Mouse (Mus musculus): ENCODE results near the gene Wdr90.

Gene Wdr90

DNA sequence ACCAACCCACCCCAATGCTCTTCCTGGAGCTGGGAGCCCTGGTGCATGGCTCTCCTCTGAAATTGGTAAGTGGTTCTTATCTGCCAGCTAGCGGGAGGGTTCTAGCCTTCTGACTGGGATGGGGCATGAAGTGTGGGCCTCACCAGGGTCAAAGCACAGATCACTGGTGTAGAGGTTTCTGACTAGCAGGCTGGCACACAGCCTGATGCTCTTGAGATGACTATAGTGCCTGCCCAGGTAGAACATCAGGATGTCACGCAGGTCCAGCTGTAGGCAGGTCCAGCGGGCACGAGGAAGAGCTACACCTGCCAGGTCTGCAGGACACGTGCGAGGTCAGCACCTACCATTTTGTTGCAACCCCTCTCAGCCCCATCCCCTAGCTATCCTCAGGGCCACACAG, 1.1 kb downstream of the Wdr90 start:
- DNase-seq (ENCODE audit: low spot score in 2 of 2): no peak

DNA sequence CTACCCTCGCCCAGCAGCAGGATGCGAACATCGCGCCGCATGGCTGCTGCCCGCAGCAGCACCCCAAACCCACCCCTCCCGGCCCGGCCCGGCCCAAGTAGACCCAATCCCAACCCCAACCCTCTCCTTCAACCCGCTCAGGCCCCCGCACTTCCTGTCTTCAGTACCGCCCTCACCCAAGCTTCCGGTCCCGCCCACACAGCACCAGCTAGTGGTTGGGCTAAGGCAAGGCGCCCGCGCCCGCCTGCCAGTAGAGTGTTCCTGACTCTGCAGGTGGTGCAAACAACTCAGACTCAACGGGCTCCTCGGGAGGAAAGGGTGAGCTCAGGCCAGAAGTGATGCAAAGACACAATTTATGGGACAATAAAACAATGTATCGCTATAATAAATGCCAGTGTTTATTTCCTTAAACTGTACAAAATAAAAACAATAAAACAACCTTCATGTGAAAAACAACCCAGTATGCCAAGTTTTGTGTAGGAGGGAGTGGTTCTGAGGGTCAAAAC, 16.9 kb downstream of the Wdr90 start, which contains the start of gene Rhot2:
TSS of gene Rhot2 (minus strand) at position 456 of the 506 bp plus-strand sequence.
- DNase-seq (ENCODE audit: low spot score in 2 of 2): peak; percentile 96

DNA sequence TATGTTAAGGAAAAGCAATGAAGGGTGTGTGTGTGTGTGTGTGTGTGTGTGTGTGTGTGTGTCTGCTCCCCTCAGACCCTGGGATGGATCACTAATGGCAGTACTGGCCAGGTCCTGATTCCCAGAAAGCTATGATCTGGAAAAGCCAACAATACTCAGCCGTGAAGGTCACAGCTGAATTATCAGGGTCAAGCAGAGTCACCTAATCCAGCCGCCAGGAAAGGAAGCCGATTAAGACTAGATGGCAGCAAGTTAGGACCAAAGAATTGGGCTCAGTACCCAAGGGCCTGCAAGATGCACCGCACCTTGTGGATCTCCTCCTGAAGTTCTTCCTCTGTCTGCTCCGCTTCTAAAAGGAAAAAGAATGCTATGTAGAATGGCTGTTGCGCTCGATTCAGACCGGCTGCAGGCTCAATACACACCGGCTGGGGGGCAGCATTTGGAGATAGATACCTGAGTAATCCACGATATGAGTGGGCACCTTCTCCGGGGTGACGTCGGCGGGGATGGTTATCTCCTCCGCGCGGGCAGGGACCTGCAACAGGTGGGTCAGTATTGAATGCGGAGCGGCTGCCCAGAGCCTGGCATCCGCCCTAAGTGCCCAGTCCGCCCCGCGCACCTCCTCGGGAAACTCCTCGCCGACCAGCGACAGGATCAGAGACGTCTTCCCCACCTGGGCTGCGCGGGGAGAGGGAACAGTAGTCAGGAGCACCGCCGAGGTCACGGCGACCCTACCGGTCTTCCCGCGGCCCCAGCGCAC, 17.5 kb downstream of the Wdr90 start:
- no peak for DNase-seq (ENCODE audit: low spot score in 2 of 2)

DNA sequence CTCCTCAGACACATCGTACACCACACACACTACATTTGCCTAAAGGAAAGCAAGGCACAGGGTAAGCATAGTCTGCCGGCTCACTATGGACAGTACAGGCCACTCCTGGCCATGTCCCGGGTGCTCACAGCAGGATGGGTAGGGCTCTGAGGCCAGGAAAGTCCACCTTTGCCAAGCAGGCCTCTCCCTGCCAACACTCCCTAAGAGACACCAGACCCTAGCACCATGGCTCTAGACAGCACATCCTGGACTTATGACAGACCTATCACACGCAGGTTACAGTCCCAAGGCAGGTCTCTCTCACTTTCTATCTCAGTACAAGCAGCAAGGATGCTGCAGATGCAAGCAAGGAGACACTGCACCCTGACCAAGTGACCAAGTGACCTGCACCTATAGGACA, 18.2 kb downstream of the Wdr90 start:
- DNase-seq (ENCODE audit: low spot score in 2 of 2): no peak

DNA sequence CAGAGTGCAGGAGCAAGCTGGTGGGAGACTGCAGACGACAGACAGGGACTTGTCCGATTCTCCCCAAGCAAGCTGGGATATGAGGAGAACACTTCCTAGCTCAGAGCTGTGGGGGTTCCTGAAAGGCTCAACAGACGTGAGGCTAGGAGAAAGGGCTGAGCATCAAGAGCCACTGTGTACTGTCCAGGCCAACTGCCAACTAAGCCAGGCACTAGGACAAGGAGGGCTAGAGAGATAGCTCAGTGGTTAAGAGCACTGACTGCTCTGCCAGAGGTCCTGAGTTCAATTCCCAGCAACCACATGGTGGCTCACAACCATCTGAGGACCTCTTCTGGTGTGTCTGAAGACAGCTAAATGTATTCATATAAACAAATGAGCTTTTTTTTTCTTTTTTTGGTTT, 18.8 kb downstream of the Wdr90 start:
- no peak for DNase-seq (ENCODE audit: low spot score in 2 of 2)

DNA sequence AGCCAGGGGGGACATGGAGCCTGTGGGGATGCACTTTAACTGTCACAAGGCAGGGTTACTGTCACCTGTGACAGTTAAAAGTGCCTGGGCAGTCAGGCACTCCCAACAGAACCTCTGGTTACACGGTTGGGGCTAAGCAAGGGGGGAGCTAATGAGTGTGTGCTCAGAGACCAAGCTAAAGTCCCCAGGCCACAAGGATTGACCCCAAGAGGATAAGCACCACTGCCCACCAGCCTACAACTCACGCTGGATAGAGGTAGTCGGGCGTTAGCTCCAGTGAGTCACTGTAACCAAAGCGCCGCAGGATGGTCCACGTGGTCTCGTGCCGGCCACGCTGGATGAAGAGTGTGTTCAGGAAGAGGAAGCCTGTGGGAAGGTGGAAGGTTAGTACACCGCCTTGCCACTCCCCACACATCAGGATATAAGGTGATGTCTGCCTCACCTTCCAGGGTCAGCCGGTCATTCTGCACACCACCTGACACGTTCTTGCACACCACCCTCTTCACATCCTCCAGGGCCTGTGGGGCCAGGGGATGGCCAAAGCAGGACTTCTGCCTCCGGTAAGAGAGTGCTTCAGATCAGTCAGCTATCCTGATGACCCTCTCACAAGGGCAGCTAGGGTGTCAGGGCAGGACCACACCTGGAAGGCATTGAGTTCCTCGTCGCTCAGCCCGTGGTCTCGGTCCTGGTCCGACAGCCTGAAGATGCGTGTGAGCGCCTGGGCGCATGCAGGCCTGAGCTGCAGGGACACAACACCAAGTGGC, 20.0 kb downstream of the Wdr90 start, which contains the start of gene Gm20683:
TSS of gene Gm20683 (minus strand) at position 647 of the 764 bp plus-strand sequence.
- DNase-seq (ENCODE audit: low spot score in 2 of 2): no peak

DNA sequence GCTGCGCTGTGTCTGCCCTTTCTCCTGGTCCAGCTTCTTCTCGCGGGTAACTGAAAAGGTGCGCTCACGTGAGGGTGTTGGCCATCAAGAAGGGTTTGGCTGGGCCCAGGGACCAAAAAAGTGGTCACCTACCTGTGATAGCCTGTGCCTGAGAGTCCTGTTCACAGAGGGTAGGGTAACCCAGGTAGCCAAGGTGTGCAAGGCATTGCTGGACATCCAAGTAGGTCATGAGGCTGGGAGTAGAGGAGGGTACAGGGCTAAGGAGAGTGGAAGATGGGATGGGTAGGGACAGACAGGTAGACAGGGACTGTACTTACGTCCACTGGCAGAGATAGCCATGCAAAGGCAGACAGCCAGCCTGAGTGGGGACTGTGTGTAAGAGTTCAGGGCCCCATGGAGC, 20.8 kb downstream of the Wdr90 start:
- no peak for DNase-seq (ENCODE audit: low spot score in 2 of 2)

GRCm38 (mm10) chr17:25839455-25840235, 21.7 kb downstream of the Wdr90 start:
- DNase-seq (ENCODE audit: low spot score in 2 of 2): no peak

- no peak for DNase-seq (ENCODE audit: low spot score in 2 of 2)
These were observed 22.4 kb downstream of the Wdr90 start for GRCm38 (mm10) chr17:25838904-25839303.

GRCm38 (mm10) chr17:25837533-25837932, 23.8 kb downstream of the Wdr90 start:
- no peak for DNase-seq (ENCODE audit: low spot score in 2 of 2)

GRCm38 (mm10) chr17:25837076-25837410, 24.3 kb downstream of the Wdr90 start, which contains the start of gene Rhbdl1:
Rhbdl1 (minus strand) TSS chr17:25837295.
- DNase-seq (ENCODE audit: low spot score in 2 of 2): peak in 1 of 2 experiments; percentile 51

- DNase-seq (ENCODE audit: low spot score in 2 of 2): no peak
These were observed 24.8 kb downstream of the Wdr90 start for GRCm38 (mm10) chr17:25836397-25837075.

GRCm38 (mm10) chr17:25835816-25836215, 25.5 kb downstream of the Wdr90 start:
- DNase-seq (ENCODE audit: low spot score in 2 of 2): no peak

DNA sequence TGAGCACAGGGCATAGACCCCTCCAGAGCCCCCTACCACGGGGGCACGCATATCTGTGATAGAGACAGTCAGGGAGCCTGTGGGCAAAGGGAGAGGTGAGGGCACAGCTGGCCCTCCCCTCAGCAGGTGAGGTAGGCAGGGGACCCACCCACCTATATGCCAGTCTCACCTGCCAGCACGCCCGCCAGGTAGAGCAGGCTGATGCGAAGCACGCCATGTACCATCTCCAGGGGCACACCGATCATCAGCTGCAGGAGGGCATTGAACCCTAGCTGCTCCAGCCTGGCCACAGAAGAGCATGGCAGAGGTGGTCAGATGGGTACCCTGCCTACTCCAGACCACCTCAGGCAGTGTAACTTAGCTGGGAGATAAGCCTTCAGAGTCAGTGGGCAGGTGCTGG, 26.0 kb downstream of the Wdr90 start:
- DNase-seq (ENCODE audit: low spot score in 2 of 2): no peak

DNA sequence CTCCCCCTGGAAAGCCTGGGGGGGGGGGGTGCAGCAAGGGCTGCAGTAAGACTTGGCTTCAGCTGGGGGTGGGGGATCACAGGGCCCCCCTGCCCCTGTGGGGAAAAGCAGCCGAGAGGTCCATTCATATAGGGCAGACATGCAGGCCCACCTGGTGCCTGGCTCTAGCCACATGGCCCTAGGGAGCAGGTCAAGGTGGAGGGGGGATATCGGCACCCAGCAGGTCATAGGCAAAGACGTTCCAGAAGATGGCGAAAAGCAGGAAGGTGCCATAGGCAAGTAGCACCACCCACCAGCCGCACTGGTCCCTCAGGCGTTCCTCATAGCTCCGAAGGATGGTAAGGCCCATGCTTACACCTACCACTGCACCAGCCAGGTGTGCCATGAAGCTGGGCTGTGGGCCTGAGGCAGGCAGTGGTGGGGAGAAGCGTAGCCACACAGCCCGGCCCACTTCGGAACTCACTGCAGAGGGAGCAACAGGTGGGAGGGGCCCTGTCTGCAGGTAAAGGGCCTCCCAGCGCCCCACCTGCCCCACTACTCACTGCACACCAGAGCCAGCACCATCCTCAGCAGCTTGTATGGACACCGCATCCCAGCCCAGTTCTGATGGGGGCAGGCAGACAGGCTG, 26.6 kb downstream of the Wdr90 start:
- no peak for DNase-seq (ENCODE audit: low spot score in 2 of 2)

- DNase-seq (ENCODE audit: low spot score in 2 of 2): no peak
These were observed 27.2 kb downstream of the Wdr90 start for GRCm38 (mm10) chr17:25833961-25834594.

DNA sequence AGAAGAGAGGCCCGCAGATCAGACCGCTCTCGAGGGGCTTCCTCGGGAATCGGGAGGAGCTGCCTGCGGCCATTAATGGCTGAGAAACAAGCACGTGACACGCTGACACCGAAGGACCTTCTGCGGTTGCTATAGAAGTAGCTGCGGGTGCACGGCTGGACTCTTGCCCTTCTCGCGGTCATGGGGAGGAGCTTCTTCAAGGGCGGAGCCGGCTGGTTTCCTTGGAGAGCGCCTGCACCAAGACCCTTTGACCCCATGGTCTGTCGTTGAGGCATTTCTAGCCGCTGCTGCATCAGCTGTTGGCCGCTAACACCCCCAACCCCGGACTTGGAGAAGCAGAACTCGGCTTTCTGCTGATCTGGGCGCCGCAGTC, 28.0 kb downstream of the Wdr90 start, which contains the start of gene Stub1:
TSS of gene Stub1 (minus strand) at position 114 of the 373 bp plus-strand sequence.
- peak in 1 of 2 experiments; percentile 44 for DNase-seq (ENCODE audit: low spot score in 2 of 2)

- peak; percentile 94 to 97 for DNase-seq (ENCODE audit: low spot score in 2 of 2)
These were observed 28.6 kb downstream of the Wdr90 start for GRCm38 (mm10) chr17:25832436-25833290.
